Mouse (Mus musculus): ENCODE measurements at regions not wholly inside any gene's neighbourhood (a gene's known extent, or its start where the extent isn't known, plus 50 kb on each side); places are given as distances from the start of the nearest gene placed in this dataset.
A peak's percentile ranks its signal among the peaks of the same experiment; 100 is the strongest.

- no peak for DNase-seq
Measured at GRCm38 (mm10) chr14:85965139-85965538, 1175.9 kb downstream of the Diaph3 start.

- no peak for DNase-seq
Measured at GRCm38 (mm10) chr14:85945707-85946313, 1195.2 kb downstream of the Diaph3 start.

- no peak for DNase-seq
Measured at GRCm38 (mm10) chr14:85942792-85943191, 1198.2 kb downstream of the Diaph3 start.

- no peak for DNase-seq
Measured at GRCm38 (mm10) chr14:85940585-85940984, 1200.5 kb downstream of the Diaph3 start.

GRCm38 (mm10) chr14:85935091-85935490, 1205.9 kb downstream of the Diaph3 start:
- no peak for DNase-seq

- DNase-seq: no peak
Measured at GRCm38 (mm10) chr14:85930387-85930786, 1210.6 kb downstream of the Diaph3 start.

- DNase-seq: no peak
Measured at GRCm38 (mm10) chr14:85918894-85919293, 1222.1 kb downstream of the Diaph3 start.

- DNase-seq: no peak
Measured at GRCm38 (mm10) chr14:85915761-85916160, 1225.3 kb downstream of the Diaph3 start.

GRCm38 (mm10) chr14:85897890-85898289, 1243.1 kb downstream of the Diaph3 start:
- DNase-seq: no peak

GRCm38 (mm10) chr14:85861371-85861951, 1279.6 kb downstream of the Diaph3 start:
- no peak for DNase-seq

- DNase-seq: no peak
Measured at GRCm38 (mm10) chr14:85849490-85849889, 1291.5 kb downstream of the Diaph3 start.

- no peak for DNase-seq
Measured at GRCm38 (mm10) chr14:85835494-85835893, 1305.5 kb downstream of the Diaph3 start.

GRCm38 (mm10) chr14:85814920-85815319, 1326.1 kb downstream of the Diaph3 start:
- DNase-seq: no peak

- DNase-seq: no peak
Measured at GRCm38 (mm10) chr14:85784386-85784785, 1341.0 kb downstream of the Pcdh17 start.

GRCm38 (mm10) chr14:85770636-85771035, 1327.3 kb downstream of the Pcdh17 start:
- peak; percentile 2 for DNase-seq

GRCm38 (mm10) chr14:85768301-85768700, 1324.9 kb downstream of the Pcdh17 start:
- DNase-seq: no peak

- no peak for DNase-seq
Measured at GRCm38 (mm10) chr14:85757343-85757742, 1314.0 kb downstream of the Pcdh17 start.

GRCm38 (mm10) chr14:85738567-85738966, 1295.2 kb downstream of the Pcdh17 start:
- DNase-seq: no peak

All from kidney, adult 11 months (tissue).